Mouse (Mus musculus) thymus, postnatal 0 days (tissue): ENCODE results near the gene Scnn1b. TPM values are rescaled to one million over a fixed set of nuclear protein-coding genes. Genes with fewer than 3 reads are reported as not detected.

Experiments
- DNase-seq: peaks from one replicate; pipeline ENCODE4 v3.0.0-alpha.2; 2015; ENCODE audit warnings: low spot score
- polyA plus RNA-seq: library from polyadenylated mRNA; unstranded; fragments of >200 nt; fragmentation: Nextera tagmentation; extraction: Ambion mirVana; gene quantifications from 2 replicates; pipeline ENCODE4 v1.2.1, GENCODE M21; 2015

Scnn1b gene
- polyA plus RNA-seq, result 0.30 and 0.46 TPM in 2 replicates

GRCm38 (mm10) chr7:121864858-121865585, at the start of gene Scnn1b:
Gene Scnn1b (plus strand): TSS chr7:121865038.
- no peak for DNase-seq

GRCm38 (mm10) chr7:121821632-121822031, 43.2 kb upstream of the Scnn1b start:
- no peak for DNase-seq

- DNase-seq, result no peak
Observed at GRCm38 (mm10) chr7:121828481-121828880, 36.4 kb upstream of the Scnn1b start.

- no peak for DNase-seq
Observed at GRCm38 (mm10) chr7:121835392-121835791, 29.4 kb upstream of the Scnn1b start.

GRCm38 (mm10) chr7:121836827-121837226, 28.0 kb upstream of the Scnn1b start:
- DNase-seq, result no peak

- no peak for DNase-seq
Observed at GRCm38 (mm10) chr7:121840810-121841209, 24.0 kb upstream of the Scnn1b start.

- DNase-seq, result no peak
Observed at GRCm38 (mm10) chr7:121842234-121842633, 22.6 kb upstream of the Scnn1b start.

GRCm38 (mm10) chr7:121845964-121846363, 18.9 kb upstream of the Scnn1b start:
- no peak for DNase-seq

- no peak for DNase-seq
Observed at GRCm38 (mm10) chr7:121848537-121849168, 16.2 kb upstream of the Scnn1b start.

- no peak for DNase-seq
Observed at GRCm38 (mm10) chr7:121857177-121857884, 7.5 kb upstream of the Scnn1b start.

GRCm38 (mm10) chr7:121858939-121859338, 5.9 kb upstream of the Scnn1b start:
- DNase-seq, result no peak

- DNase-seq, result no peak
Observed at GRCm38 (mm10) chr7:121871631-121872030, 6.8 kb downstream of the Scnn1b start.

GRCm38 (mm10) chr7:121873998-121874397, 9.2 kb downstream of the Scnn1b start:
- DNase-seq, result no peak

- DNase-seq, result no peak
Observed at GRCm38 (mm10) chr7:121874784-121875183, 9.9 kb downstream of the Scnn1b start.

- no peak for DNase-seq
Observed at GRCm38 (mm10) chr7:121880246-121880645, 15.4 kb downstream of the Scnn1b start.

GRCm38 (mm10) chr7:121890636-121891360, 26.0 kb downstream of the Scnn1b start:
- no peak for DNase-seq

GRCm38 (mm10) chr7:121896689-121897088, 31.9 kb downstream of the Scnn1b start:
- DNase-seq, result no peak

- peak; percentile 4 for DNase-seq
Observed at GRCm38 (mm10) chr7:121899311-121899710, 34.5 kb downstream of the Scnn1b start.

- no peak for DNase-seq
Observed at GRCm38 (mm10) chr7:121899940-121900339, 35.1 kb downstream of the Scnn1b start.

GRCm38 (mm10) chr7:121902757-121903411, 38.0 kb downstream of the Scnn1b start:
- DNase-seq, result no peak

- DNase-seq, result no peak
Observed at GRCm38 (mm10) chr7:121906879-121907278, 42.0 kb downstream of the Scnn1b start.
